Mouse (Mus musculus) forebrain, embryonic 16.5 days (tissue): ENCODE data around the gene Nanos2. TPM values are rescaled to one million over a fixed set of nuclear protein-coding genes. Genes with fewer than 3 reads are reported as not detected.

Experiments used
- ATAC-seq: fragments of 200-750 bp; cut with Nextera tagmentation; 2 replicates; pipeline ENCODE4 v1.8.0; 2017; ENCODE audit warnings: mild to moderate bottlenecking, moderate library complexity
- H3K27ac ChIP-seq: fragments of 300-500 bp; sonication (generic); 2 replicates; pipeline ENCODE4 v1.5.1; 2014; ENCODE audit warnings: low read length, control low read depth
- H3K27me3 ChIP-seq: fragments of 300-500 bp; sonication (generic); replicated peaks from 2 replicates; pipeline ENCODE4 v1.6.1; 2014; ENCODE audit warnings: low read length; ENCODE audit not compliant: control insufficient read depth, insufficient read depth
- H3K36me3 ChIP-seq: fragments of 300-500 bp; sonication (generic); 2 replicates; pipeline ENCODE4 v1.6.1; 2014; ENCODE audit not compliant: control insufficient read depth, insufficient read depth
- H3K4me1 ChIP-seq: fragments of 300-500 bp; sonication (generic); replicated peaks from 2 replicates; pipeline ENCODE4 v1.6.1; 2014; ENCODE audit warnings: low read length; ENCODE audit not compliant: control insufficient read depth, insufficient read depth
- H3K4me2 ChIP-seq: fragments of 300-500 bp; sonication (generic); 2 replicates; pipeline ENCODE4 v1.6.1; 2014; ENCODE audit warnings: mild to moderate bottlenecking, low read length, control low read depth
- H3K4me3 ChIP-seq: fragments of 300-500 bp; sonication (generic); replicated peaks from 2 replicates; pipeline ENCODE4 v1.5.1; 2014; ENCODE audit warnings: mild to moderate bottlenecking, low read length, control low read depth
- H3K9ac ChIP-seq: fragments of 300-500 bp; sonication (generic); replicated peaks from 2 replicates; pipeline ENCODE4 v1.6.1; 2014; ENCODE audit warnings: low read depth, low read length, control low read depth
- H3K9me3 ChIP-seq: fragments of 300-500 bp; sonication (generic); 2 replicates; pipeline ENCODE4 v1.6.1; 2016; ENCODE audit warnings: low read length; ENCODE audit not compliant: control insufficient read depth
- WGBS: fragments of 180-500 bp; shearing (Covaris S2); extraction: QIAGEN DNeasy Blood & Tissue Kit; methylation state at CpG from one replicate; pipeline ENCODE4 v1.1.7; 2014; 5-methylcytosine and 5-hydroxymethylcytosine counted together
- polyA plus RNA-seq: library from polyadenylated mRNA; unstranded; fragments of >200 nt; fragmentation: Nextera tagmentation; extraction: Ambion mirVana; gene quantifications from 2 replicates; pipeline ENCODE4 v1.2.1, GENCODE M21; 2015

Nanos2 gene
- polyA plus RNA-seq, 1 experiment from 2014 or later = 0.91 TPM

GRCm38 (mm10) chr7:18986503-18986902, 697 bp upstream of the Nanos2 start:
- Histone ChIP-seq H3K27me3 (no peaks in the 10 kb centered on the region), H3K27ac (no peak overlapping the region), H3K4me1 (peaks cover 6% of the 10 kb centered on the region), H3K9me3 (no peaks in the 10 kb centered on the region), H3K9ac (no peak overlapping the region), H3K36me3 (no peaks in the 10 kb centered on the region), H3K4me2 (no peak overlapping the region), H3K4me3 (no peak overlapping the region)
- ATAC-seq = no peak
- WGBS = 89% methylated on average over 2 of the region's 2 CpGs

GRCm38 (mm10) chr7:18987747-18988146, 547 bp downstream of the Nanos2 start:
- no peak for ATAC-seq
- Histone ChIP-seq H3K4me3 (no peak overlapping the region), H3K36me3 (no peaks in the 10 kb centered on the region), H3K27me3 (0 out of 2 replicates have a peak, but pooled peaks cover 2% of the 10 kb centered on the region), H3K4me1 (peaks cover 19% of the 10 kb centered on the region), H3K9me3 (no peaks in the 10 kb centered on the region), H3K4me2 (no peak overlapping the region), H3K9ac (no peak overlapping the region), H3K27ac (no peak overlapping the region)
- 68% methylated on average over 13 of the region's 13 CpGs for WGBS

GRCm38 (mm10) chr7:18988780-18989179, 1.6 kb downstream of the Nanos2 start:
- no peak overlapping the region for H3K9ac ChIP-seq
- no peak for ATAC-seq
- peaks cover 26% of the 10 kb centered on the region for H3K4me1 ChIP-seq
- H3K9me3 ChIP-seq = no peaks in the 10 kb centered on the region
- 78% methylated on average over 6 of the region's 6 CpGs for WGBS
- peaks cover 2% of the 10 kb centered on the region; the same call in 1 of the 2 replicates for H3K27me3 ChIP-seq
- H3K4me2 ChIP-seq = no peak overlapping the region
- H3K4me3 ChIP-seq = no peak overlapping the region
- H3K27ac ChIP-seq = no peak overlapping the region
- H3K36me3 ChIP-seq = no peaks in the 10 kb centered on the region

DNA sequence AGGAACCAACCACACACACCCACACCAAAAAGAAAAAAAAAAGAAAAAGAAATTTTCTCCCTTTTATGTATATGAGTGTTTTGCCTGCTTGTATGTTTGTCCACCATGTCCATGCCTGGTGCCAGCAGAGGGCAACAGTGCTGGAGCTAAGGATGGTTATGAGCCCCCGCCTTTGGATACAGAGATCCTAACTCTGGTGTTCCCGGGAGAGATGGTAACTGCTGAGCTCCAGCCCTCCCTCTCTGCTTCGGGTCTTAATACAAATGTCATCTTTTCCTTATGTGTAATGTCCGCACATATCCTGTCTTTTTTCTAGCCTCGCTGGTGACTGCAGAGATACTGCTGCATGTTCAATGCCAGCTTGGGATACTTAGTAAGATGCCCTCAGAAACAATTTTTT, 2.8 kb downstream of the Nanos2 start:
- 4% methylated on average over 5 of the region's 5 CpGs for WGBS
- peak; percentile 1; the same call in 1 of the 2 replicates for ATAC-seq

GRCm38 (mm10) chr7:18990601-18991295, 3.5 kb downstream of the Nanos2 start, which contains the start of gene Mypop:
Gene Mypop, plus strand, starts transcription at chr7:18991245.
- H3K36me3 ChIP-seq = no peaks in the 10 kb centered on the region
- under 1% methylated on average over 36 of the region's 37 CpGs for WGBS
- H3K4me1 ChIP-seq = peaks cover 35% of the 10 kb centered on the region
- peak within 1 kb of the TSS; percentile 70 for H3K9ac ChIP-seq
- H3K9me3 ChIP-seq = no peaks in the 10 kb centered on the region
- ATAC-seq = peak; percentile 94
- H3K4me2 ChIP-seq = peak within 1 kb of the TSS; percentile 93
- H3K4me3 ChIP-seq = peak within 1 kb of the TSS; percentile 67
- peak within 1 kb of the TSS; percentile 98 for H3K27ac ChIP-seq
- H3K27me3 ChIP-seq = peaks cover 2% of the 10 kb centered on the region; the same call in 1 of the 2 replicates

More for the DNA sequence above, 2.8 kb downstream of the Nanos2 start:
- Histone ChIP-seq H3K4me3 (peak overlapping the region; percentile 67), H3K27ac (peak overlapping the region; percentile 98), H3K9ac (peak overlapping the region; percentile 52; the same call in 1 of the 2 replicates), H3K27me3 (peaks cover 2% of the 10 kb centered on the region; the same call in 1 of the 2 replicates), H3K36me3 (no peaks in the 10 kb centered on the region), H3K4me2 (peak overlapping the region; percentile 93), H3K4me1 (peaks cover 32% of the 10 kb centered on the region), H3K9me3 (no peaks in the 10 kb centered on the region)

- Histone ChIP-seq H3K9me3 (no peaks in the 10 kb centered on the region), H3K4me2 (peak overlapping the region; percentile 93), H3K4me3 (peak overlapping the region; percentile 67), H3K27me3 (peaks cover 2% of the 10 kb centered on the region; the same call in 1 of the 2 replicates), H3K9ac (peak overlapping the region; percentile 70), H3K4me1 (peaks cover 35% of the 10 kb centered on the region), H3K36me3 (no peaks in the 10 kb centered on the region), H3K27ac (no peak overlapping the region)
- WGBS = under 1% methylated on average over 58 of the region's 59 CpGs
- no peak; the same call in 1 of the 2 replicates for ATAC-seq
Observed at GRCm38 (mm10) chr7:18991660-18992293, 4.6 kb downstream of the Nanos2 start.

GRCm38 (mm10) chr7:18992294-18992675, 5.1 kb downstream of the Nanos2 start:
- no peaks in the 10 kb centered on the region for H3K9me3 ChIP-seq
- H3K4me2 ChIP-seq = peak overlapping the region; percentile 93
- no peak overlapping the region for H3K27ac ChIP-seq
- peak overlapping the region; percentile 67 for H3K4me3 ChIP-seq
- peaks cover 2% of the 10 kb centered on the region; the same call in 1 of the 2 replicates for H3K27me3 ChIP-seq
- 3% methylated on average over 31 of the region's 31 CpGs for WGBS
- H3K9ac ChIP-seq = peak overlapping the region; percentile 70
- ATAC-seq = no peak
- peaks cover 35% of the 10 kb centered on the region for H3K4me1 ChIP-seq
- no peaks in the 10 kb centered on the region for H3K36me3 ChIP-seq

DNA sequence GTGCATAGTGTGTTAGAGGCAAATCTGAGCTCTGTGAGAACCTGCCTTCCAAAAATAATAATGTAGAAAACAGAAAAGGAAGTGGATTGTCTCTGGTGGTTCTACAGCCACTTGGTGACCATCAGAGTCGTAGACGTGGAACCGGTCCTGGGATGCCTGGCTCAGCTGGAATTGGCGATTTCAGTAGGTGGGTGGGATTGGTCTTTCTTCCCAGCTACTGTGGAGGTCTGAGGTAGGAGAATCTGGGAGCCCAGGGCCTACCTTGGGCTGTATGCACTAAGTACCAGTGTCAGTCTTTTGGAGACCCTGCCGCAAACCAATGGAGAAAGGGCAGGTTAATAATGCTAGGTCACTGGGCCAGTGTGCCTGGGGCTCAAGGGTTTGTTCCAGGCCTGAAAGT, 5.8 kb downstream of the Nanos2 start:
- H3K9ac ChIP-seq = no peak overlapping the region
- 87% methylated on average over 5 of the region's 5 CpGs for WGBS

DNA sequence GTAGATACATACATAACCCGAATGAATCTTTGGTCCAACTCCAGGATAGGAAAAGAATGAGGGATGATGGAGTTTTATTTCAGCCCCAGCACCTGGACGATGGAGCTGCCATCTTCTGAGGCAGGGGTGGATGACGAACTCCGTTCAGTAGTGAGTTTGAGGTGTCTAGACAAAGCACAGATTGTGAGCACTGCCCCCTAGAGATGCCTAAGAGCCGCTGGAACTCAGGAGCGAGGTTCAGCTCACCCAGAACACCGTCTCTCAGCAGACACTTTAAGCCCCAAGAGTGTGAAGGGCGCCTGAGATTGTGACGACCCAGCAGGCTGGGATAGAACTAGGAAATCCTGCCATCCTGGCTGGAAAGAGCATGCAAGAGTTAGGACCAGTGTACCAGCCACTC, 11.6 kb downstream of the Nanos2 start:
- 25% methylated on average over 9 of the region's 9 CpGs for WGBS
- Histone ChIP-seq H3K9ac (no peak overlapping the region), H3K36me3 (no peaks in the 10 kb centered on the region), H3K9me3 (no peaks in the 10 kb centered on the region), H3K27me3 (no peaks in the 10 kb centered on the region), H3K4me3 (no peak overlapping the region), H3K4me2 (no peak overlapping the region), H3K4me1 (peaks cover 22% of the 10 kb centered on the region), H3K27ac (no peak overlapping the region)
- no peak for ATAC-seq

More for the DNA sequence above, 5.8 kb downstream of the Nanos2 start:
- peaks cover 35% of the 10 kb centered on the region for H3K4me1 ChIP-seq
- H3K9me3 ChIP-seq = no peaks in the 10 kb centered on the region
- H3K36me3 ChIP-seq = no peaks in the 10 kb centered on the region
- H3K27me3 ChIP-seq = peaks cover 2% of the 10 kb centered on the region; the same call in 1 of the 2 replicates
- ATAC-seq = no peak
- H3K4me3 ChIP-seq = peak overlapping the region; percentile 67; the same call in 1 of the 2 replicates
- peak overlapping the region; percentile 93; the same call in 1 of the 2 replicates for H3K4me2 ChIP-seq
- H3K27ac ChIP-seq = no peak overlapping the region
